Mouse (Mus musculus): ENCODE data around the gene Plk3.

Gene Plk3

DNA sequence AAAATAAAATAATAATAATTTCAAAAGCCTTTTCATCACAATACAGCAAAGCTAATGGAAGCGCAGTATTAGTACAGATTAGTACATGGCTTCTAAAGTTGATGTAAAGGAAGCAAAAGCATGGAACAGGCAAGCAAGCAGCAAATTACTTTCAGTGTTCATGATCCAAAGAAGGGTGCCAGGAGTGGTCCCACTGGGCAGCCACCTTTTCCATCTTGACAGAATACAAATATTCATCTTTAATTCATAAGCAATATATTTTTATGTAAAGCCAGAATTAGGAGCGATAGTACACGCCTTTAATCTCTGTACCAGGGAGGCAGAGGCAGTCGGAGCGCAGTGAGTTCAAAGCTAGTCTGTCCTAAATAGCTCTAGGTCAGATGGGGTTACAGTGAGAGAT lies 14.1 kb downstream of the Plk3 start:
- no peak for DNase-seq (ENCODE audit: low read depth)

DNA sequence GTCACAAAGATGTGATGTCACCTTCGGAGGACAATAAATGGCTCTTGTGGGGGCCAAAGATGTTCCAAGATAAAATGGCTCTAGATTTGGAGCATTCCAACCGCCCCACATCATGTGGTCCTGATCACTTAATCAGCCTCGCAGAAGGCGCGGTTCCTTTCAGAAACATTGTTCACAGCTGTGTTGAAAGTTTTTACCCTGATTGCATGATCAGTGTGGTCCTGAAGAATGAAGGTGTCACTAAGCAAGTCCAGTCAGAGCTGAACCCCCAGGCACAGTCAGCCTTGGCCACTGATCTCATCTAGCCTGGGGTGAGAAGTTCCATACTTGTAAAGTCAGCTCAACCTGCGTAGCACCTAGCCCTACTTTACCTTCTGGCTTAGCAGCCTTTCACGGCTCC lies 15.8 kb downstream of the Plk3 start:
- no peak for DNase-seq (ENCODE audit: low read depth)

DNA sequence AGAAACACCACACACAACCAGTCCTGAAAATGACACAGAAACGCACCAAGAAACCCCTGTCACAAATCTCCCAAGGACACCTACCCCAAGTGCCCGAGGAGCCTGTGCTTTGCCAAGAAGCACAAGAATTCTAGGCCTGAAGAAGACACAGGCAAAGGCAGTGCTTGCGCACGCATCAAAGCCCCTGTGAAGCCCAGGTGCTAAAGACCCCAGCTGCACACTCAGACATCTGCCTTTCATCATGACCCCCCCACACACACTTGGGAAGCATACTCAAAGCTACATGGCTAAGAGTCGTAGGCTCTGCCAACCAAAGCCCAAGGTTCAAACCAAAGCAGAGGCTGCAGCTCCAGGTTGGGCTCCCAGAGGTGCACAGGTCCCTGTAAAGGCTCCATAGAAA lies 18.2 kb downstream of the Plk3 start:
- no peak for DNase-seq (ENCODE audit: low read depth)

DNA sequence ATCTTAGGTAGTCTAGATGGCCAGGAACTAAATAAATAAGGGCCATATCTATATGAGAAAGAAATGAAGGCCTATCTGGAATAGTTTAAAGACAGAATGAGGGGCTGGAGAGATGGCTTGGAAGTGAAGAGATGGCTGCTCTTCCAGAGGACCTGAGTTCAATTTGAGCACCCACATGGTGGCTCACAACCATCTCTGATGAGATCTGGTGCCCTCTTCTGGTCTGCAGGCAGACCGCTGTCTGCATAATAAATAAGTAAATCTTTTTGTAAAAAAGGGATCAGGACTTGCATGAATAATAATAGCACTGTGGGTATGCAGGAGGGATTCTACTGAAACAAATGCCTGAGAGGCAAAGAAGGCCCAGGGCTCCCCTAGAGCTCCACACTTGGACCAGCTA lies 20.5 kb downstream of the Plk3 start:
- DNase-seq (ENCODE audit: low read depth): no peak

DNA sequence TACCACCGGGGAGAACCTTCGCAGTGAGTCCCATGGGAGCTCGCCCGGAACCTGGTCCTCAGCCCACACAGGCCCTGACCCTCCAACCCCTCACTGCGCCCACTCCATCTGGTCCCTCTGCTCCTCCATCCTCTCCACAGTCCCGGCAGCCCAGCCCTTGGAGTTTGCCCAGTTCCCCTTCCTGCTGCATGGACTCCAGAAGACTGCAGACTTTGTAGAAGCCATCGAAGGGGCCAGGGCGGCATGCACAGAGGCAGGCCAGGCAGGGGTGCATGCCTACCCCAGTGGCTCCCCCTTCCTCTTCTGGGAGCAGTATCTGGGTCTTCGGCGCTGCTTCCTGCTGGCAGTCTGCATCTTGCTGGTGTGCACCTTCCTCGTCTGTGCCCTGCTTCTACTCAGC lies 22.8 kb downstream of the Plk3 start:
- DNase-seq (ENCODE audit: low read depth): no peak

DNA sequence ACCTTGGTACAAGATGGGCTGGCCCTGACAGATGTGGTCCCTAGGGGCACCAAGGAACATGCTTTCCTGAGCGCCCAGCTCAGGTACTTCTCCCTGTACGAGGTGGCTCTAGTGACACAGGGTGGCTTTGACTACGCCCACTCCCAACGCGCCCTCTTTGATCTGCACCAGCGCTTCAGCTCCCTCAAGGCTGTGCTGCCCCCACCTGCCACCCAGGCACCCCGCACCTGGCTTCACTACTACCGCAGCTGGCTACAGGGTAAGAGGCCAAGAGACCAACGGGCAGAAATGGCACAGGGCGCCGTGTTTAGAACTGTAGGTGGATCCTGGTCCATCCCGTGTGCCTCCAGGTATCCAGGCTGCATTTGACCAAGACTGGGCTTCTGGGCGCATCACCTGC lies 23.5 kb downstream of the Plk3 start:
- DNase-seq (ENCODE audit: low read depth): no peak

DNA sequence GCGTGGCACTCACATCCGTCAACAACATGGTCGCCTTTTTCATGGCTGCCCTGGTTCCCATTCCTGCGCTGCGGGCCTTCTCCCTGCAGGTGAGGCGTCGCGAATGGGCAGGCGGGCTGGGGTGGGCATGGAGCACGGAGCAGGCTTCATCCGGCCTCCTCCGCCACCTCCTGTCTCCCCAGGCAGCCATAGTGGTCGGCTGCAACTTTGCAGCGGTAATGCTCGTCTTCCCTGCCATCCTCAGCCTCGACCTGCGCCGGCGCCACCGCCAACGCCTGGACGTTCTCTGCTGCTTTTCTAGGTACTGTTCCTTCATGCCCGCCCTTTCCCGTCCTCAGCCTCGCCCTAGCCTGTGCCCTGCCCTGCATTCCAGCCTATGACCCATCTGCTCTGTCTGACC lies 24.4 kb downstream of the Plk3 start:
- no peak for DNase-seq (ENCODE audit: low read depth)

DNA sequence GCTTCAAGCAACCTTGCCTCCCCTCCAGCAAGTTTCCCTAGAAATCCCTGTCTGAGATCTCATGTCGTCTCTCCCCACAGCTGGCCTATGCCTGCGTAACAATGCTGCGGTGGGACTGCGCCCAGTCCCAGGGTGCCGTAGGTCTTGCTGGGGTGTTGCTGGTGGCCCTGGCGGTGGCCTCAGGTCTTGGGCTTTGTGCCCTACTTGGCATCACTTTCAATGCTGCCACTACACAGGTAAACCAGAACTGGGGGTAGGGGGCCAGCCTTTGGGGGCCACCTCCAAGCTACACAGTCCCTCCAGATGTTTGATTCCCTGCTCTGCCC lies 25.3 kb downstream of the Plk3 start:
- DNase-seq (ENCODE audit: low read depth): no peak

DNA sequence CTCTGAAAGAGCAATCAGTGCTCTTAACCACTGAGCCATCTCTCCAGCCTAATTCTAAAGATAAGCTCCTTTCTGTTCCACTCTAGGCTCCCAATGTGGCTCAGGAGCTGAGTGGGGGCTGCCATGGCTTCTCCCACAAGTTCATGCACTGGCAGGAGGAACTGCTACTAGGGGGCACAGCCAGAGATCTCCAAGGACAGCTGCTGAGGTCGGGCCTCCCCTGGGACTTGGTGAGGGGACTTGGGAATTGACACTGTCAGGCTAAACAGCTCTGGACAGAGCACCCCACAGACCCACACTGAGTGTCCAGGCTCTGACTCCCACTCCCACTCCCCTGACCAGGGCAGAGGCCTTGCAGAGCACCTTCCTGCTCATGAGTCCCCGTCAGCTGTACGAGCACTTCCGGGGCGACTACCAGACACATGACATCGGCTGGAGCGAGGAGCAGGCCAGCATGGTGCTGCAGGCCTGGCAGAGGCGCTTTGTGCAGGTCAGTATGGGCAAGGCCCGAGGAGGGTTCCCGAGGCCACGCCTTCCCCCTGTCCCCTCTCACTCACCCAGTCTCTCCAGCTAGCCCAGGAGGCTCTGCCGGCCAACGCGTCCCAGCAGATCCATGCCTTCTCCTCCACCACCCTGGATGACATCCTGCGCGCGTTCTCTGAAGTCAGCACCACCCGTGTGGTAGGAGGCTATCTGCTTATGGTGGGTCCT lies 25.8 kb downstream of the Plk3 start:
- DNase-seq (ENCODE audit: low read depth): no peak

DNA sequence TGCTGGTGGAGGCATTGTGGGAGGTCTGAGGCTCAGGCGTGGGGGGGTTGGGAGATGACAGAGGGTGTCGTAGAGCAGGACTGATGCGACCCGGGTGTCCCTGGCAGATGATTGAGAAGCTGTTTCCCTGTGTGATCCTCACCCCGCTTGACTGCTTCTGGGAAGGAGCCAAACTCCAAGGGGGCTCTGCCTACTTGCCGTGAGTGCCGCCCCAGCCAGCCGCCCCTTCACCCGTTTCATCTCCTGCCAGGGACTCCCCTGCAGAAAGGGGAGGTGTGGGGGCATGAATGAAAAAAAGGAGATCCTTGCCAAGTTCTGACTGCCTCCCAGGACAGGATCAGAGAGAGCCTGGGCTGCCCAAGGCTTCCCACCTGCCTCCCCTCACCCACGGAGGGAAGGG lies 28.6 kb downstream of the Plk3 start:
- no peak for DNase-seq (ENCODE audit: low read depth)

DNA sequence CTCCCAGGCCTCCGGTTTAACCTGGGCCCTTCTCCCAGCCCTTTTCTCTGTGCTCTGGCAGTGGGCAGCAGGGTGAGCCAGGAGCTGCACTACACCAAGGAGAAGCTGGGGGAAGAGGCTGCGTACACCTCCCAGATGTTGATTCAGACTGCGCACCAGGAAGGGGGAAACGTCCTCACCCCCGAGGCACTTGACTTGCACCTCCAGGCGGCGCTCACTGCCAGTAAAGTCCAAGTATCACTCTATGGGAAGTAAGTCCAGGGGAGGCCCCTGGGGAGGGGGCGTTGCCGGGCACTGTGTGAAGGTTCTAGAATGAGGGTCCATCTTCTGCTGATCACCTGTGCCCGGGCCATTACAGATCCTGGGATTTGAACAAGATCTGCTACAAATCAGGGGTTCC lies 29.1 kb downstream of the Plk3 start:
- DNase-seq (ENCODE audit: low read depth): no peak

DNA sequence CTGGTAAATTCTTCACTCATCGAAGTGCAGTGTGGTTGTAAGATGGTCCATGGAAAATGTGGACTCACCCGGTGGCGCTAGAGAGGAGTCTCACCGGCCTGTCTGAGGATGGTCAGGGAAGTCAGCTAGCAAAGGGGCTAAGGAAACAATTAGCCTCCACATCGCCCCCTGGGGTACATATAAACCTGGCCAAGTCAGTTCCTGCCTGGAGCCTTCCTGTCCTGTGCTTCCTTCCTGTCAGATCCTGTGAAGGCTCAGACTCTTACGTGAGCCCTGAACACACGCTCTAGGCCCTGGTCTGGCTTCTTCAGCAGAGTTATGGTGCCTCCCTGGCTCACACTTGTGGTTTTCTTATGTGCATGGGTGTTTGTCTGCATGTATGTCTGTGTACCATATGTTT lies 32.5 kb downstream of the Plk3 start:
- DNase-seq (ENCODE audit: low read depth): no peak

DNA sequence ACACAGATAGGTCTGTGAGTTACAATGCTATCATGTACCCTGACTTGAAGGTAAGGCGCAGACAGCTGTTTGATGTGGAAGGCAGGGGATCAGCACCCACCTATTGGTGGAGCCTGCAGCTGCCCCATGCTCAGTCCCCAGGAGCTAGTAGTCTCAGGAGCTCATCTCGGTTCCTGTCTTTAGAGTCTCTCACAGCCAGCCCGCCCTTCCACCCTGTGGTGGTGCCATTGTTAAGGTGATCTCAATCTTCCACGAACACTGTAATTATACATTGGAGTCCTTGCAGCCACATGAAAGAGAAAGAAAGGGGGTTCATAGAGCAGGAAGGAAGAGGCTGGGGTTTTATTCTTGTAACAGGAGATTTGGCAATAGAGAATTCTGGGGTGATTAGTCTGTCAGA lies 33.7 kb downstream of the Plk3 start:
- DNase-seq (ENCODE audit: low read depth): no peak

DNA sequence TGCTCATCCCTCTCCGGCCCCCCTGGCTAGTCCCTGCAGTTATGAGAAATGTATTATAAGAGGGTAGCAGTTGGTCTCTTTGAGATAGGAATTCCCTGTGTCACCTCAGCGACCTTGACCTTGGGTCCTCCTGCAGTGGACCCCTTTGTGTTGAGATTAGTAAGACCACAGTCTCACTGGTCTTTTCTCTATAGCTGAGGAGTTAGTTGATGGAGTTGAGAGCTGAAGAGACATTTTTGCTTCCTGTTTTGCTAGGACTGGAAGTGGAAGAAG lies 35.1 kb downstream of the Plk3 start:
- DNase-seq (ENCODE audit: low read depth): no peak

DNA sequence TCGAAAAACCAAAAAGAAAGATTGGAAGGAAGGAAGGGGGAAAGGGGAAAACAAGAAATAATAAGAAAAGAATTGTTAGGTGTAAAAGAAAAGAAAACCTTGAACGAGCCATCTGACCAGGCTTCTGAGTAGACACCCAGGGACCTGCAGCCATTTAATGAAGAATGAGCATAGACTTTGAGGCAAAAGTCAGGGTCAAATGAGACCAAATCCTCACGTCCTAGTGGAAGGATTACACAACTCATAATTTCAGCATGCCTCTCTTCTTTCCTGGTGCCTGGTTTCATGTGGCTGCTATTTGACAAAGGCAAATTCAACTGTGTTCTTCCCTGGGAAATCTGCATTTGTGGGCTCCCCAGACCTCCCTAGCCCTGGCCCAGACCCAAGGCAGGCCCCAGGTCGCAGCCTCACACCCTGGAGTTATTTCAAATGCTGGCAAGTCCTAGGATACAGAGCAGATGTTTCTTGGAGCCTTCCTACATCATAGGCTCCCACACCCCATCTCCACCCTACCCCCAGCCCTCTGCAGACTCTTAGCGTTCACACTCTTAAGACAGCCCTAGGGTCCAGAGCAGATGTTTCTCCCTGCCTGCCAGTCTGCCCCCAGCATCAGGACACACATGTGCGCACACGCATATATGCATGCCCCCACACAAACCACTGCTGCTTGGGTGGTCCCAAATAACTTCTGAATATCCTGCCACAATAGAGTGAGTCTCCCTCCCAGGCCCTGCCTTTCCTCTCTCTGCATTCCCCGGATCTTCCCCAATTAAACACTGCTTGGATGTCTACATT lies 35.6 kb downstream of the Plk3 start:
- no peak for DNase-seq (ENCODE audit: low read depth)

DNA sequence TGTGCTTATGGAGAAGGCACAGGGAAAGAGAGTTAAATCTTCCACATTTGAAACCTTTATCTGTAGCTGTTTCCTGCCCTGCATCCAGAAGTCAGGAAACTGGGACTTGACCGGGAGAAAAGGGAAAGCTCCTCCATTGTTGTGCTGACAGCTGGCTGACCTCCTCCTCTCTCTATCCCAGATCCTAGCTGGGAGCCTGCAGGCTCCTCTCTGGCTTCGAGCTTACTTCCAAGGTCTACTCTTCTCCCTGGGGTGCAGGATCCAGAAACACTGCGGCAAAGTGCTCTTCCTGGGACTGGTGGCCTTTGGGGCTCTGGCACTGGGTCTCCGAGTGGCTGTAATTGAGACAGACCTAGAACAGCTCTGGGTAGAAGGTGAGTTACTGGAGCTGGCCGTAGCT lies 37.1 kb downstream of the Plk3 start:
- no peak for DNase-seq (ENCODE audit: low read depth)

DNA sequence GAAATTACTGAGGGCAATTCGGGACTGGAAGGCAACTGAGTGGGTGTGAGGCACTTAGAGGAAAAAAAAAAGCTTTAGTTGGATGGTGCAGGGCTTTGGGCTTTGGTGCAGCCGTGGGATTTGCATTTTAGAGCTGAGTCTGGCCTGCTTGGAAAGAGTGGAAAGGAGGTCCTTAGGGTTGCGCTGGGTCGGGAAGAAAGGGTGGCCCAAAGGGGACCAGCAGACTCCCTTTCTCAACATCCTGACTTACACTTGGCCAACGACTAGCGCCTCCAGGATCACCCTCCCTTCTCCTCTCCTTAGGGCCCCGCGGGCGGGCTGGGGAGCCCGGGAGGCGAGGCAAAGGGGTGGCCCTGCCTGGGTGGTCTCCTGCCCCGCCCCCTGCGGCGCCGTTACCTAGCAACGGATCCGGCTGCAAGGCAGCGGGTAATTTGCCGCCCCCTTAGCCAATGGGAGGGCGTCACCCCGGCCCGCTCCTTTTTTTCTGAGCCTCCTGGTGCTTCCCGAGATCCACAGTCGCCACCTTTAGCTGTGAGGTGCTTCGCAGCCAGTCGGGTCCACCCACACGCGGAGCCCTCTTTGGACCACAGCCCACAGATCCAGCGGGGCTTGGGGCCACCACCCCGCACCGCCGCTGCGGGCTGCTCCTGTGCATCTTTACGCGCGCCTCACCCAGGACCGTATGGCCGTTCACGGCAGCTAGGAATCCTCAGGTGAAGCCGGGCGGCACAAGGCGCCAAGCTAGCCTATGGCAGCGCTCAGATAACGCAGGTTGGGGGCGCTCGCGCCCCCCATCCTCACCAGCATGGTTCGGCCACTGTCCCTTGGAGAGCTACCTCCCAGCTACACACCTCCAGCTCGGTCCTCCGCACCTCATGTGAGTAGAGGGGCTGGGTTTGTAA lies 38.0 kb downstream of the Plk3 start, which contains the start of gene Ptch2:
TSS of gene Ptch2 (plus strand) at position 525 of the 902 bp plus-strand sequence.
- no peak for DNase-seq (ENCODE audit: low read depth)

DNA sequence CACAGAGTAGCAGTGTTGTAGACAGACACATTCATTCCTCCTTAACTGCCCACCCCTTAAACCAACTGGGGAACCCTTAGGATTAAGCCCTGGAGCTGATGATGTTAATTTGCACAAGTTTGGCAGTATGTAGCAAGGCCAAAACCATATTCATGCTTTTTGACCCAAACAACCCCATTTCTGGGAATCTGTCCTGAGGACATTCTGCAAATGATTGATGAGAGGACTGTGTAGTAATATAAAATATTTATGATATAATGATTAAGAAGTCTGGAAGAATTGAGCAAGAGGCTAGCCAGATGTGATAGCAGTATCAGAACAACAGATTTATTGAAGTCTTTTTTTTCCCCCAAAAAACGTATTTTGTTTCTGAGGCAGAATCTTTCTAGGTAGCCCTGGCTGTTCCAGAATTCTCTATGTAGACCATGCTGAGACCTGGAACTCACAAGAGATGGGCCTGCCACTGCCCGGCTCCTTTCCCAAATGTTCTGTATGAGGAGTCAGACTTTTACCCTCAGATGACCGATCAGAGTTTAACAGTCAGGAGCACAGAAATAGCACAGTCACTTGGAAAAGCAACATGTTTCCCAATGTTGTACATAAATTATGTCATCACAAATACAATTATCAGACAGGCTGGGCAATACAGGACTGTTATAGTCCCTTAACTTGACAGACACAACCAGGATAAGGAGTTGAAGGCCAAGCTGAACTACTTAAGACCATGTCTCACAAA lies 39.0 kb downstream of the Plk3 start:
- DNase-seq (ENCODE audit: low read depth): no peak

DNA sequence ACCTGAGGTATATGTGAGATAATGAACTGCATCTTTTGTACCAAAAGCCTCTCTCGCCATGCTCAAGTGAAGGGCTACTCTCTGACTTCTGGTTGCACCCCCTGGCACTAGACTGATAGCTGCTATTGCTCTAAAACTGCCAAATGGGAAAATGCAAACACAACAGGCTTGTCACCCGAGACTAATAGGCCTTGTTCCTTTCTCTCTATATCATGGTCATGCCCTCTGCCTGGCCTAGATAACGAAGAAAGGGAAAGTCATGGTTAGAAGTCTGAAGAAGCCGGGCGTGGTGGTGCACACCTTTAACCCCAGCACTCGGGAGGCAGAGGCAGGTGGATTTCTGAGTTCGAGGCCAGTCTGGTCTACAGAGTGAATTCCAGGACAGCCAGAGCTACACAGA lies 43.2 kb downstream of the Plk3 start:
- DNase-seq (ENCODE audit: low read depth): peak; percentile 51

DNA sequence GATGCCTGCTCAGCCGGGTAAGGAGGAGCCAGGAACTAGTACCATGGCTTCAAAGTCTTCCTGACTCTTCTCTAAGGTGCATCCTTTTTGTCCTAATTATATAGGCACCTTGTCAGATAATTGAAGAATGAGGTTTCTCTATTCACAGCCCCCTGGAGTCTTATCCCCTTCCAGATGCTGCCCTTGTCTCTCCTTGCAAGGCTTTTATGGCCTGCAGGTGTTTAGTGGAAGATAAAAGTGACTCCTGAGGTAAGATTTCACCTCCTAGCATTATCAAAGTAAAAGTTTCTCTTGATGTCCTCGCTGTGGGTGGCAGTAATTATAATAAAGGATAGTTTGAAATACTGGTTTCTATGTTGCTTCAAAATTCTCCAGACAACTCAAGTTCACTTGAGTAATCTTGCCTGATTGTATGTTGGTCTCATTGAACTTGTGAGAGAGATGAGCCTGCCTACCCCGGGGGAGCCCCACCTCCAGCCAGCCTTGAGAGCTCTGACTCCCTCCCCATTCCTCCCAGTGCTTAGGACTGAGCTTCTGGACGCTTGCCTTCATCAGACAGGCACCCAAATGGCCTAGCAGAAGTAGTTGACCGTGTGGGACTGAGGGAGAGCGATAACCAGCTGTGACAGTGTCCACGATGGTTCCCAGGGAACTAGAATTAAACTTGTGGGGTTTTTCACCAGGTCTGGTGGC lies 45.7 kb downstream of the Plk3 start:
- peak; percentile 56 for DNase-seq (ENCODE audit: low read depth)
